Comparison of ENCODE assay signal across 8 mouse cellular contexts in the genomic region with DNA sequence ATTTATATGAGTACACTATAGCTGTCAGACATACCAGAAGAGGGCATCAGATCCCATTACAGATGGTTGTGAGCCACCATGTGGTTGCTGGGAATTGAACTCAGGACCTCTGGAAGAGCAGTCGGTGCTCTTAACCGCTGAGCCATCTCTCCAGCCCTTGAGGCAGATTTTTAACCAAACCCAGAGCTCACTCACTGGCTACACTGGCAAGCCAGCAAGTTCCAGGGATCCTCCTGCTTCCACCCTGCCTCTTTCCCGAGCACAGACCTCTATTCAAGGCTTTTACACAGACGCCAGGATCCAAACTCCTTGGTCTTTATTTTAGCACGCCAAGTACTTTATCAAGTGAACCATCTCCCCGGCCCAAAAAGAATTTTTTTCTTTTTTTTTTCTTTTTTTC. TPM values are rescaled to one million over a fixed set of nuclear protein-coding genes. Genes with fewer than 3 reads are reported as not detected.
DNase-seq lines count a peak whose midpoint lies in the region; ATAC-seq lines count a peak whose summit lies in the region.
"Not testable (repeated sequence)": the region's sequence is repeated elsewhere in the genome, so short reads cannot be mapped to it uniquely, and the experiment has no call there.

No protein-coding gene starts in this region.

- not testable (repeated sequence) for H3K9ac ChIP-seq in intestine, embryonic 14.5 days (ENCODE audit: low read length); liver, embryonic 11.5 days (ENCODE audit: low read depth, low read length)

- H3K4me1 ChIP-seq in intestine, embryonic 14.5 days (replicated peaks; ENCODE audit: control insufficient read depth, insufficient read depth, low read length), result not testable (repeated sequence)
- H3K4me1 ChIP-seq in liver, embryonic 11.5 days (replicated peaks; ENCODE audit: control insufficient read depth, insufficient read depth, low read length), result peaks cover 34% of the 10 kb centered on the region

- WGBS in intestine, embryonic 14.5 days, result 86% methylated on average over 6 of the region's 6 CpGs
- 87% methylated on average over 6 of the region's 6 CpGs for WGBS in liver, embryonic 11.5 days

- H3K27me3 ChIP-seq in intestine, embryonic 14.5 days (replicated peaks; ENCODE audit: control insufficient read depth, insufficient read depth, low read length); liver, embryonic 11.5 days (replicated peaks; ENCODE audit: control insufficient read depth, insufficient read depth, low read length): not testable (repeated sequence)

- not testable (repeated sequence) for H3K27ac ChIP-seq in intestine, embryonic 14.5 days (ENCODE audit: low read depth); liver, embryonic 11.5 days (ENCODE audit: low read depth, low read length)

- DNase-seq in adrenal gland, adult 2 months, result peak; percentile 0
- peak; percentile 45 for DNase-seq in cerebellum, adult 11-12 months
- DNase-seq in cerebellum, adult 9-10 months, result peak; percentile 52
- peak; percentile 27 for DNase-seq in heart, adult 11 months
- peak; percentile 13 for DNase-seq in intestine, embryonic 14.5 days (ENCODE audit: low spot score)
- DNase-seq in kidney, adult 18-20 months, result peak; percentile 1
- peak; percentile 15 for DNase-seq in liver, embryonic 11.5 days (ENCODE audit: low spot score)
- peak; percentile 9 for DNase-seq in neural tube, embryonic 10.5 days (ENCODE audit: extremely low spot score, low spot score)

- H3K9me3 ChIP-seq in intestine, embryonic 14.5 days (ENCODE audit: control insufficient read depth, low read length); liver, embryonic 11.5 days (ENCODE audit: control insufficient read depth, low read length): not testable (repeated sequence)

- not testable (repeated sequence) for H3K4me3 ChIP-seq in intestine, embryonic 14.5 days (ENCODE audit: low read depth, low read length); liver, embryonic 11.5 days (ENCODE audit: low read depth, low read length)

- not testable (repeated sequence) for ATAC-seq in intestine, embryonic 14.5 days (replicated peaks; ENCODE audit: low FRiP score, low TSS enrichment, low read depth); liver, embryonic 11.5 days (replicated peaks; ENCODE audit: low FRiP score)

- H3K4me2 ChIP-seq in intestine, embryonic 14.5 days (ENCODE audit: low read length); liver, embryonic 11.5 days: not testable (repeated sequence)

- H3K36me3 ChIP-seq in intestine, embryonic 14.5 days (ENCODE audit: control insufficient read depth, insufficient read depth, low read length); liver, embryonic 11.5 days (ENCODE audit: control insufficient read depth, insufficient read depth, low read length): not testable (repeated sequence)

RNA-seq across cellular contexts. Expression of gene Ptprj, which starts 9.0 kb away (rescaled TPM):
- 10 to 100 TPM; 15.2 to 20.6 TPM for total RNA-seq in adrenal gland, adult 2 months (2021)
- 2.4 and 2.6 TPM in 2 replicates for polyA plus RNA-seq in adrenal gland, adult 2 months (2012; rRNA removed)
- 8.3 and 8.5 TPM in 2 replicates for polyA plus RNA-seq in intestine, embryonic 14.5 days (2014; fragmentation: Nextera tagmentation; extraction: Ambion mirVana)
- polyA plus RNA-seq in liver, embryonic 11.5 days (2014; fragmentation: Nextera tagmentation; extraction: Ambion mirVana), result 5.1 TPM in 2 replicates

Comparison
In these comparisons a context has a peak if more than half of its experiments do, and no peak if none do; other contexts are left out.
1. DNase-seq: peak in every context shown above with its lines; median percentile 52 in cerebellum, adult 9-10 months; 45 in cerebellum, adult 11-12 months; 27 in heart, adult 11 months; 15 in liver, embryonic 11.5 days; 13 in intestine, embryonic 14.5 days; 9 in neural tube, embryonic 10.5 days; 1 in kidney, adult 18-20 months; 0 in adrenal gland, adult 2 months.